Mouse (Mus musculus) erythroid progenitor cell, adult 5-6 weeks (primary cell): ENCODE results near the gene Tle4. TPM values are rescaled to one million over a fixed set of nuclear protein-coding genes. Genes with fewer than 3 reads are reported as not detected.

Source experiments
- ATAC-seq: replicated peaks from 2 replicates; pipeline ENCODE4 v1.8.0; 2016; ENCODE audit warnings: moderate number of reproducible peaks, mild to moderate bottlenecking, moderate TSS enrichment, inconsistent platforms; ENCODE audit not compliant: poor library complexity, low FRiP score, severe bottlenecking
- total RNA-seq, 2 experiments: library from RNA; stranded (forward) in 1 of 2; stranded (reverse) in 1 of 2; fragments of 150-400 nt in 1 of 2; fragments of 186-747, 209-891 nt in 1 of 2; gene quantifications; 2 replicates each; pipeline versions ENCODE4 v1.2.3 to v1.2.4; 2015 to 2017; ENCODE audit warnings: low replicate concordance in 2 of 2

The Tle4 gene
- total RNA-seq, 2 experiments from 2014 or later = 11.0 to 22.6 TPM

DNA sequence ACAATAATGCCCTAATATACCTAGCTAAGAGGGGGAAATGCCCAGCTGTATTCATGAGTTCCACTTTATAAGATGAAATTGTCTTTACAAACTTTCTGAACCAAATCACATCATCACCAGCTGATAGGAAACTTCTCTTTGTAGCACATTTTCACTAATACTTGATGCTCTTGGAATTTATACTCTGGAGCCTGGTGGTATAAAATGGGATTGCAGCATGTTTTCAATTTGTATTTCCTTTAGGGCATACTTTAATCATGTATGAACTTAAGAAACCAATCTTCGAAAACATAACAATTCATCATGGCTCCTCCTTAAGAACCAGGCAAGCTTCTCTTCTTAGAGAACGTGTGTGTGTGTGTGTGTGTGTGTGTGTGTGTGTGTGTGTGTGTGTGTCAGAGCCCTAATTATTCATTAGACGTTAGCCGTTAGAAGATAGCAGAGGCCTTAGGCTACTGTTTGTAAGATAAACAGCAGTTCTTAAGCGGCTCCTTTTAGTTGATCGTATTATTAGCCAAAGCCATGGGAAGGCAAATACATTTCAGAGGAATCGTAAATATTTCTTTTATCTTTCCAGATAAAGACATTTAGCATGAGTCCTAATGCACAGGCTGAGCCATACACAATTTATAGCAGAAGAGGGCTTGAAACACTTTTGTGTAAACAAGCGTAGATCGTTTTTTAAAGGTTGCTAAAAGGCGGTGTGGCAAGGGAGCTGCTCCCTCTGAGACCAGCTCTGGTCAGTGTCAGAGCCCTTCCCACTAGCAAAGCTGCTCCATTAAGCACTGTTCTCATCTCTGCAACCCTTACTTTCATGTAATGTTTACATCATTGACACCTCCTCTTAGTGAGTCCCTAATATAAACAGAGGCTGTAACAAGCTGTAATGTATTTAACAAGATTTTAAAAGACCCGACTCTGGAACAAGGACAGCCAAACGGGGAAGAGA lies 173.6 kb downstream of the Tle4 start:
- no peak for ATAC-seq

GRCm38 (mm10) chr19:14421691-14422090 lies 176.2 kb downstream of the Tle4 start:
- ATAC-seq = no peak

DNA sequence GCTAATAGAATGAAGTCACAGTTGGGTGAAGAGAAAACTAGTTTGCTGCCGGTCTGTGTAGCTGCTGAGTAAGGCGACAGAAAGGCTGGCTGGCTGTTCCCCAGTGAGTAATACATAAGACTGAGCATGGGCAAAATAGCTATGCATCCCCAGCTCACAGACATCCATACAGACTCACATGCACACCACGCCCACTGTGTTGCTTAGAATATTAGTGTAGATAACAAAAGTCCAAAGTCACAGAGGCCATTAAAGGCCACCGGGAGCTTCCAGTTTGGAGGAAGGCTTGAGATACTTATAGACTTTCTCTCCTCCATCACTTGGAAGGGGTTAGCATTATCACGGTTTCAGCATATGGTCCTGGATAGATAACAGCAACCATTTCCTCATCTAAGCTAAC lies 178.0 kb downstream of the Tle4 start:
- no peak for ATAC-seq

GRCm38 (mm10) chr19:14416845-14417244 lies 181.0 kb downstream of the Tle4 start:
- no peak for ATAC-seq

DNA sequence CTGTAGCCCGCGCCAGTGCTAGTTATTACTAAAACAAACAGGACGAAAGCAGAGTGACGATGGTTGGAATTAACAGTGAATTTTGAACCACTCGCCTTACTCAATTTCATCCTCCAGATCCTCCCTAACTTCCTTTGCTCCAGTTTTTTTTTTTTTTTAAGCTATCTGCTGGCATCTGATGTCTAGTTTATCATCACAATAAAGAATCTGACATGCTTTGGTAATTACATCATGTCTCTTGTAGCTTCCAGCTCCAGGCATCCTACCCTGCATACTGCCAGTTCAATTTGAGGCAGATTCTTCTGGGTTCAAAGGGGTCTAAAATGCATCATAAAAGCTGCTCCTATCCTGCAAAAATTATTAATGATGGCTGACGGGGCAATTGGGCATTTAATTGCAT lies 181.9 kb downstream of the Tle4 start:
- no peak for ATAC-seq

GRCm38 (mm10) chr19:14414957-14415356 lies 182.9 kb downstream of the Tle4 start:
- ATAC-seq = no peak

- ATAC-seq = no peak
These were observed 191.2 kb downstream of the Tle4 start for GRCm38 (mm10) chr19:14406603-14407002.
